12 mouse cellular contexts compared by ENCODE assay signal in genomic region chr5:118360374-118361064, GRCm38 (mm10).
DNase-seq lines count a peak whose midpoint lies in the region; ATAC-seq and TF ChIP-seq lines count a peak whose summit lies in the region.
"Had no signal": no experiment of that assay in that cellular context is flagged by ENCODE, and none has a peak within 500 bp of the region (broad histone marks: within the 10 kb centered on the region; RNA-seq: fewer than 3 reads in every experiment).

No protein-coding gene starts in this region.

- 24% methylated on average over 16 of the region's 16 CpGs for WGBS in thymus, adult 2 months
- WGBS in liver, embryonic 15.5 days (ENCODE audit: insufficient replicate concordance) = 41% methylated on average over 16 of the region's 16 CpGs
- WGBS in midbrain, embryonic 13.5 days = 82% methylated on average over 16 of the region's 16 CpGs
- 74% methylated on average over 16 of the region's 16 CpGs for WGBS in hindbrain, embryonic 10.5 days

- H3K4me3 ChIP-seq in thymus, adult 2 months (ENCODE audit: control insufficient read depth, insufficient read depth, low read length) = 0 out of 2 replicates have a peak overlapping the region, but pooled peaks have one; percentile 5
- H3K4me3 ChIP-seq in liver, embryonic 15.5 days (replicated peaks) = no peak overlapping the region
- no peak overlapping the region for H3K4me3 ChIP-seq in midbrain, embryonic 13.5 days (replicated peaks)
- no peak overlapping the region for H3K4me3 ChIP-seq in hindbrain, embryonic 10.5 days
- H3K4me3 ChIP-seq: forebrain, embryonic 15.5 days; lung, embryonic 15.5 days had no signal

- TF ChIP-seq POLR2A in thymus, adult 2 months (IDR thresholded peaks at IDR 0.05; ENCODE audit: control insufficient read depth, extremely low read depth, insufficient read depth, low read length, poor library complexity) = 0 out of 2 replicates have a peak, but pooled peaks have one; percentile 5

- no peaks in the 10 kb centered on the region for H3K36me3 ChIP-seq in thymus, adult 2 months (ENCODE audit: control insufficient read depth, insufficient read depth, low read length)
- no peaks in the 10 kb centered on the region for H3K36me3 ChIP-seq in liver, embryonic 15.5 days (replicated peaks)
- no peaks in the 10 kb centered on the region for H3K36me3 ChIP-seq in midbrain, embryonic 13.5 days
- H3K36me3 ChIP-seq in hindbrain, embryonic 10.5 days = no peaks in the 10 kb centered on the region
- H3K36me3 ChIP-seq: forebrain, embryonic 15.5 days; lung, embryonic 15.5 days had no signal

- H3K9ac ChIP-seq in liver, embryonic 15.5 days = no peak overlapping the region
- H3K9ac ChIP-seq in midbrain, embryonic 13.5 days (replicated peaks) = no peak overlapping the region
- H3K9ac ChIP-seq: forebrain, embryonic 15.5 days; lung, embryonic 15.5 days had no signal

- peak overlapping the region; percentile 65; the same call in 1 of the 2 replicates for H3K27ac ChIP-seq in thymus, adult 2 months (ENCODE audit: control insufficient read depth, insufficient read depth, low read length)
- H3K27ac ChIP-seq in liver, embryonic 15.5 days (replicated peaks) = no peak overlapping the region
- H3K27ac ChIP-seq in midbrain, embryonic 13.5 days = no peak overlapping the region
- H3K27ac ChIP-seq in hindbrain, embryonic 10.5 days = no peak overlapping the region
- H3K27ac ChIP-seq: lung, embryonic 15.5 days had no signal

- TF ChIP-seq CTCF in thymus, adult 2 months (IDR thresholded peaks at IDR 0.05; ENCODE audit: borderline replicate concordance, control insufficient read depth, extremely low read depth, insufficient read depth, low read length, poor library complexity) = no peak

- no peaks in the 10 kb centered on the region for H3K9me3 ChIP-seq in liver, embryonic 15.5 days (replicated peaks)
- no peaks in the 10 kb centered on the region for H3K9me3 ChIP-seq in midbrain, embryonic 13.5 days
- no peaks in the 10 kb centered on the region for H3K9me3 ChIP-seq in hindbrain, embryonic 10.5 days
- H3K9me3 ChIP-seq: forebrain, embryonic 15.5 days; lung, embryonic 15.5 days had no signal

- no peak for DNase-seq in frontal cortex, postnatal 10 days (ENCODE audit: low spot score in 2 of 2)
- DNase-seq in thymus, adult 2 months = peak; percentile 53
- DNase-seq in thymus, adult 18-20 months = no peak
- DNase-seq in kidney, adult 11 months = no peak
- DNase-seq in hindbrain, embryonic 10.5 days (ENCODE audit: low spot score) = no peak
- DNase-seq: gastrocnemius, postnatal 14 days; kidney, adult 2 months had no signal

- peak; percentile 47 for ATAC-seq in frontal cortex, adult (ENCODE audit: low TSS enrichment)
- no peak for ATAC-seq in liver, embryonic 15.5 days (ENCODE audit: insufficient read depth)
- ATAC-seq in midbrain, embryonic 13.5 days = no peak
- ATAC-seq: forebrain, embryonic 15.5 days had no signal

- peaks cover 40% of the 10 kb centered on the region for H3K4me1 ChIP-seq in thymus, adult 2 months (replicated peaks; ENCODE audit: control insufficient read depth, insufficient read depth, low read length)
- H3K4me1 ChIP-seq in liver, embryonic 15.5 days (replicated peaks) = peaks cover 29% of the 10 kb centered on the region
- peaks cover 4% of the 10 kb centered on the region for H3K4me1 ChIP-seq in midbrain, embryonic 13.5 days (replicated peaks)
- peaks cover 26% of the 10 kb centered on the region; the same call in 1 of the 2 replicates for H3K4me1 ChIP-seq in hindbrain, embryonic 10.5 days (replicated peaks)

- no peaks in the 10 kb centered on the region for H3K27me3 ChIP-seq in thymus, adult 2 months (ENCODE audit: control insufficient read depth, insufficient read depth, low read length)
- H3K27me3 ChIP-seq in liver, embryonic 15.5 days = peaks cover 61% of the 10 kb centered on the region
- no peaks in the 10 kb centered on the region for H3K27me3 ChIP-seq in midbrain, embryonic 13.5 days
- H3K27me3 ChIP-seq in hindbrain, embryonic 10.5 days (ENCODE audit: insufficient read depth, poor library complexity, severe bottlenecking) = 0 out of 2 replicates have a peak, but pooled peaks cover 10% of the 10 kb centered on the region
- H3K27me3 ChIP-seq: forebrain, embryonic 15.5 days; lung, embryonic 15.5 days had no signal

- H3K4me2 ChIP-seq in liver, embryonic 15.5 days = peak overlapping the region; percentile 20
- H3K4me2 ChIP-seq in midbrain, embryonic 13.5 days (replicated peaks) = no peak overlapping the region
- H3K4me2 ChIP-seq: forebrain, embryonic 15.5 days; lung, embryonic 15.5 days had no signal
